10 mouse cellular contexts compared by ENCODE assay signal in genomic region chr19:53726340-53726739, GRCm38 (mm10). TPM values are rescaled to one million over a fixed set of nuclear protein-coding genes. Genes with fewer than 3 reads are reported as not detected.
DNase-seq lines count a peak whose midpoint lies in the region; ATAC-seq lines count a peak whose summit lies in the region.
"Had no signal": no experiment of that assay in that cellular context is flagged by ENCODE, and none has a peak within 500 bp of the region (broad histone marks: within the 10 kb centered on the region; RNA-seq: fewer than 3 reads in every experiment).

No protein-coding gene starts in this region.

- no peaks in the 10 kb centered on the region for H3K36me3 ChIP-seq in hindbrain, embryonic 15.5 days
- no peaks in the 10 kb centered on the region for H3K36me3 ChIP-seq in hindbrain, embryonic 14.5 days (replicated peaks; ENCODE audit: control insufficient read depth, insufficient read depth)
- H3K36me3 ChIP-seq in embryonic facial prominence, embryonic 13.5 days = no peaks in the 10 kb centered on the region
- no peaks in the 10 kb centered on the region for H3K36me3 ChIP-seq in limb, embryonic 12.5 days

- H3K27me3 ChIP-seq in hindbrain, embryonic 15.5 days = no peaks in the 10 kb centered on the region
- H3K27me3 ChIP-seq in hindbrain, embryonic 14.5 days (ENCODE audit: control insufficient read depth, insufficient read depth, low read length) = no peaks in the 10 kb centered on the region
- H3K27me3 ChIP-seq in embryonic facial prominence, embryonic 13.5 days = no peaks in the 10 kb centered on the region
- H3K27me3 ChIP-seq in limb, embryonic 12.5 days = no peaks in the 10 kb centered on the region

- 0 out of 2 replicates have a peak overlapping the region, but pooled peaks have one; percentile 21 for H3K4me2 ChIP-seq in hindbrain, embryonic 15.5 days
- H3K4me2 ChIP-seq in hindbrain, embryonic 14.5 days (replicated peaks) = no peak overlapping the region
- H3K4me2 ChIP-seq in embryonic facial prominence, embryonic 13.5 days = peak overlapping the region; percentile 32
- H3K4me2 ChIP-seq in limb, embryonic 12.5 days = peak overlapping the region; percentile 38

- no peak for ATAC-seq in hindbrain, embryonic 15.5 days (ENCODE audit: low FRiP score, low read depth)
- ATAC-seq in hindbrain, embryonic 14.5 days (ENCODE audit: low FRiP score) = no peak
- no peak for ATAC-seq in embryonic facial prominence, embryonic 13.5 days (ENCODE audit: insufficient number of reproducible peaks, insufficient read depth, low FRiP score, low TSS enrichment, low read depth)
- ATAC-seq in limb, embryonic 12.5 days (ENCODE audit: insufficient number of reproducible peaks, insufficient read depth, low FRiP score, low TSS enrichment, low read depth) = peak; percentile 80

- H3K27ac ChIP-seq in hindbrain, embryonic 15.5 days (replicated peaks) = no peak overlapping the region
- H3K27ac ChIP-seq in hindbrain, embryonic 14.5 days = no peak overlapping the region
- no peak overlapping the region for H3K27ac ChIP-seq in embryonic facial prominence, embryonic 13.5 days
- H3K27ac ChIP-seq in limb, embryonic 12.5 days = no peak overlapping the region

- no peaks in the 10 kb centered on the region for H3K9me3 ChIP-seq in hindbrain, embryonic 15.5 days
- no peaks in the 10 kb centered on the region for H3K9me3 ChIP-seq in hindbrain, embryonic 14.5 days (ENCODE audit: control insufficient read depth, low read length)
- H3K9me3 ChIP-seq in embryonic facial prominence, embryonic 13.5 days = no peaks in the 10 kb centered on the region
- H3K9me3 ChIP-seq in limb, embryonic 12.5 days = no peaks in the 10 kb centered on the region

- no peaks in the 10 kb centered on the region for H3K4me1 ChIP-seq in hindbrain, embryonic 15.5 days (replicated peaks)
- H3K4me1 ChIP-seq in hindbrain, embryonic 14.5 days (replicated peaks; ENCODE audit: control insufficient read depth, insufficient read depth, low read length) = no peaks in the 10 kb centered on the region
- peaks cover 31% of the 10 kb centered on the region for H3K4me1 ChIP-seq in embryonic facial prominence, embryonic 13.5 days
- peaks cover 29% of the 10 kb centered on the region for H3K4me1 ChIP-seq in limb, embryonic 12.5 days (replicated peaks)

- no peak overlapping the region for H3K9ac ChIP-seq in hindbrain, embryonic 15.5 days
- no peak overlapping the region for H3K9ac ChIP-seq in hindbrain, embryonic 14.5 days
- no peak overlapping the region for H3K9ac ChIP-seq in embryonic facial prominence, embryonic 13.5 days
- no peak overlapping the region for H3K9ac ChIP-seq in limb, embryonic 12.5 days (replicated peaks)

- no peak for DNase-seq in hindbrain, embryonic 14.5 days (ENCODE audit: low spot score)
- DNase-seq in ES-CJ7 (ENCODE audit: low read depth, low spot score) = peak; percentile 70
- DNase-seq in frontal cortex, postnatal 10 days (ENCODE audit: low spot score in 2 of 2) = no peak
- DNase-seq in layer of hippocampus, postnatal 36 days = no peak
- no peak for DNase-seq in cerebellum, adult 9-11 months
- DNase-seq: thymus, adult 18-20 months had no signal

- no peak overlapping the region for H3K4me3 ChIP-seq in hindbrain, embryonic 15.5 days
- H3K4me3 ChIP-seq in hindbrain, embryonic 14.5 days (replicated peaks; ENCODE audit: low read length) = no peak overlapping the region
- no peak overlapping the region for H3K4me3 ChIP-seq in embryonic facial prominence, embryonic 13.5 days
- no peak overlapping the region for H3K4me3 ChIP-seq in limb, embryonic 12.5 days (replicated peaks)
- H3K4me3 ChIP-seq: erythroblast, embryonic 14.5 days had no signal

- WGBS in hindbrain, embryonic 15.5 days = 42% methylated on average over 12 of the region's 12 CpGs
- 41% methylated on average over 12 of the region's 12 CpGs for WGBS in hindbrain, embryonic 14.5 days
- WGBS in embryonic facial prominence, embryonic 13.5 days = 30% methylated on average over 12 of the region's 12 CpGs
- WGBS in limb, embryonic 12.5 days = 17% methylated on average over 12 of the region's 12 CpGs

RNA-seq across cellular contexts. Expression of gene Rbm20, which starts 49.2 kb away (rescaled TPM):
- polyA plus RNA-seq in hindbrain, embryonic 15.5 days (2015; fragmentation: Nextera tagmentation; extraction: Ambion mirVana) = 0.71 and 0.80 TPM in 2 replicates
- polyA plus RNA-seq in hindbrain, embryonic 14.5 days (2014; fragmentation: Nextera tagmentation; extraction: Ambion mirVana) = 0.87 and 0.94 TPM in 2 replicates
- polyA plus RNA-seq in embryonic facial prominence, embryonic 13.5 days (2015; fragmentation: Nextera tagmentation; extraction: Ambion mirVana) = 3.1 and 4.2 TPM in 2 replicates
- 4.3 and 5.1 TPM in 2 replicates for polyA plus RNA-seq in limb, embryonic 12.5 days (2016; fragmentation: Nextera tagmentation; extraction: Ambion mirVana)
- total RNA-seq in layer of hippocampus, postnatal 36 days (2021) = 1 to 10 TPM; 1.5 to 2.0 TPM
- polyA plus RNA-seq: erythroblast, embryonic 14.5 days had no signal
